Mouse (Mus musculus) neural tube, embryonic 13.5 days (tissue): ENCODE results near the gene Mrpl45. TPM values are rescaled to one million over a fixed set of nuclear protein-coding genes. Genes with fewer than 3 reads are reported as not detected.

Experiments used
- polyA plus RNA-seq: library from polyadenylated mRNA; unstranded; fragments of >200 nt; fragmentation: Nextera tagmentation; extraction: Ambion mirVana; gene quantifications from 2 replicates; pipeline ENCODE4 v1.2.1, GENCODE M21; 2015

Mrpl45 gene
- polyA plus RNA-seq, 1 experiment from 2014 or later, result 43.8 TPM

Other genes with a start within 250 kb of the Mrpl45 start
- gene Tbx21, start 200.4 kb upstream of the Mrpl45 start, polyA plus RNA-seq, result 0.07 and 0.15 TPM in 2 replicates
- 9.1 and 9.5 TPM in 2 replicates for gene Tbkbp1, start 164.2 kb upstream of the Mrpl45 start, polyA plus RNA-seq
- 31.0 and 34.8 TPM in 2 replicates for gene Kpnb1, start 127.8 kb upstream of the Mrpl45 start, polyA plus RNA-seq
- 130 TPM in 2 replicates for gene Npepps, start 35.1 kb upstream of the Mrpl45 start, polyA plus RNA-seq
- gene Gpr179, start 36.4 kb downstream of the Mrpl45 start, polyA plus RNA-seq, result 0.43 and 0.66 TPM in 2 replicates
- gene Socs7, start 46.8 kb downstream of the Mrpl45 start, polyA plus RNA-seq, result 7.8 and 8.9 TPM in 2 replicates
- 6.8 and 7.4 TPM in 2 replicates for gene Arhgap23, start 99.8 kb downstream of the Mrpl45 start, polyA plus RNA-seq
- 0.81 and 1.1 TPM in 2 replicates for gene 4933428G20Rik, start 184.6 kb downstream of the Mrpl45 start, polyA plus RNA-seq